Mouse (Mus musculus) CD4-positive, CD25-positive, alpha-beta regulatory T cell, adult 2 months (primary cell): ENCODE measurements around the gene Rbp2.

Experiments
- DNase-seq: peaks from one replicate; pipeline ENCODE4 v3.0.0-alpha.2; 2012; ENCODE audit warnings: low read depth, low spot score

Rbp2 gene

GRCm38 (mm10) chr9:98485815-98486214 lies at the start of gene Rbp2:
Rbp2 (plus strand) TSS chr9:98486115.
- DNase-seq: no peak

- DNase-seq: no peak
These were observed 48.1 kb upstream of the Rbp2 start for GRCm38 (mm10) chr9:98437819-98438218.

GRCm38 (mm10) chr9:98439091-98439490 lies 46.8 kb upstream of the Rbp2 start:
- no peak for DNase-seq

GRCm38 (mm10) chr9:98442638-98443037 lies 43.3 kb upstream of the Rbp2 start:
- no peak for DNase-seq

GRCm38 (mm10) chr9:98445359-98446149 lies 40.4 kb upstream of the Rbp2 start:
- DNase-seq: no peak

- DNase-seq: no peak
These were observed 34.9 kb upstream of the Rbp2 start for GRCm38 (mm10) chr9:98450976-98451375.

GRCm38 (mm10) chr9:98466709-98467108 lies 19.2 kb upstream of the Rbp2 start:
- no peak for DNase-seq

GRCm38 (mm10) chr9:98480172-98480749 lies 5.7 kb upstream of the Rbp2 start:
- DNase-seq: no peak

GRCm38 (mm10) chr9:98482256-98482655 lies 3.7 kb upstream of the Rbp2 start:
- no peak for DNase-seq

- no peak for DNase-seq
These were observed 895 bp upstream of the Rbp2 start for GRCm38 (mm10) chr9:98485020-98485419.

GRCm38 (mm10) chr9:98487273-98487672 lies 1.4 kb downstream of the Rbp2 start:
- DNase-seq: no peak

- DNase-seq: no peak
These were observed 3.6 kb downstream of the Rbp2 start for GRCm38 (mm10) chr9:98489532-98489931.

- DNase-seq: no peak
These were observed 4.2 kb downstream of the Rbp2 start for GRCm38 (mm10) chr9:98490128-98490527.

- no peak for DNase-seq
These were observed 5.2 kb downstream of the Rbp2 start for GRCm38 (mm10) chr9:98491071-98491470.

GRCm38 (mm10) chr9:98492212-98492611 lies 6.3 kb downstream of the Rbp2 start:
- DNase-seq: no peak

GRCm38 (mm10) chr9:98492821-98493220 lies 6.9 kb downstream of the Rbp2 start:
- no peak for DNase-seq

- no peak for DNase-seq
These were observed 11.2 kb downstream of the Rbp2 start for GRCm38 (mm10) chr9:98497157-98497556.

- DNase-seq: no peak
These were observed 12.1 kb downstream of the Rbp2 start for GRCm38 (mm10) chr9:98497990-98498389.

GRCm38 (mm10) chr9:98498717-98499268 lies 12.9 kb downstream of the Rbp2 start:
- no peak for DNase-seq

- no peak for DNase-seq
These were observed 13.7 kb downstream of the Rbp2 start for GRCm38 (mm10) chr9:98499601-98500000.

GRCm38 (mm10) chr9:98507480-98507879 lies 21.6 kb downstream of the Rbp2 start:
- no peak for DNase-seq

GRCm38 (mm10) chr9:98510363-98511055 lies 24.6 kb downstream of the Rbp2 start:
- DNase-seq: no peak
